Mouse (Mus musculus): Measurements from ENCODE around the gene Acer1. TPM values are rescaled to one million over a fixed set of nuclear protein-coding genes. Genes with fewer than 3 reads are reported as not detected.
"Not testable (repeated sequence)": the region's sequence is repeated elsewhere in the genome, so short reads cannot be mapped to it uniquely, and the experiment has no call there.

Acer1 gene
- polyA plus RNA-seq, 1 experiment, result not detected

DNA sequence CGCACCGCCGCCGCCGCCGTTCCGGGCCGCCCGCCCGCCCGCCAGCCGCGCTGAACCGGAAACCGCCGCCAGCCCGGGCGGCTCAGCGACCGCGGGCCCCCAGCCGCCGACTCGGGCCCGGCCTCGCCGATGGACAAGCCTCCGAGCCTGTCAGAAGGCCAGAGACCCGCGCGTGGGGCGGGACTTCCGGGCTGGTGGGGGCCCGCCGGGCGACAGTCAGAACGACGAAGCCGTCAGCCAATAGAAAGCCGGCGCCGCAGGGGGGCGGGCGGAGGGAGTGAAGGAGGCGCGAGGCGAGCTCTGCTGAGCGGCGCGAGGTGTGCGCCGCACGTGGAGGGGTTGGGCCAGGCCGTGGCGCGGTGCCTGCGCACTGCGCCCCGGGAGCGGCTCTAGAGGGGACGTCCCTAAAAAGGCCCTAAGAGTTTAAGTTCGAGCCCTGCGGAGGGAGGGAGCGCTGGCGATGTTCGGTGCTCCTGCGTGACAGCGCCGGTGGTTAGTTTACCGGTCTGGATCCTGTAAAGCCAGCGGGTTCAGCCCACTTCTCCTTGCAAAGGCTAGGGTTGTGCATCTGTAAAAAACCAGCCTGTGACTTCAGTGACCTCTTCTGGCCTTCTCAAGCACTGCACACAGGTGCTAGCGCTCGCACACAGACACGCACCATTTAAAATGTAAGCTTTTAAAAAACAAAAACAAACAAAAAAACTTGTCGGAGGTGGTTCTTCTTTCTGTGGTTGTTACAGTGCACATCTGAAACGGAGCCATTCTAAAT lies 46.4 kb downstream of the Acer1 start, which contains the start of gene Mllt1:
TSS of gene Mllt1 (minus strand) at position 53 of the 769 bp plus-strand sequence.
- Histone ChIP-seq H3K27ac (replicated peaks; ENCODE audit: low read depth, low read length) (no peak within 1 kb of the TSS), H3K4me3 (ENCODE audit: insufficient read depth, low read depth, low read length) (peak within 1 kb of the TSS; percentile 87), H3K4me1 (ENCODE audit: control insufficient read depth, insufficient read depth, insufficient read length, low read length) (peaks cover 7% of the 10 kb centered on the region; the same call in 1 of the 2 replicates)

DNA sequence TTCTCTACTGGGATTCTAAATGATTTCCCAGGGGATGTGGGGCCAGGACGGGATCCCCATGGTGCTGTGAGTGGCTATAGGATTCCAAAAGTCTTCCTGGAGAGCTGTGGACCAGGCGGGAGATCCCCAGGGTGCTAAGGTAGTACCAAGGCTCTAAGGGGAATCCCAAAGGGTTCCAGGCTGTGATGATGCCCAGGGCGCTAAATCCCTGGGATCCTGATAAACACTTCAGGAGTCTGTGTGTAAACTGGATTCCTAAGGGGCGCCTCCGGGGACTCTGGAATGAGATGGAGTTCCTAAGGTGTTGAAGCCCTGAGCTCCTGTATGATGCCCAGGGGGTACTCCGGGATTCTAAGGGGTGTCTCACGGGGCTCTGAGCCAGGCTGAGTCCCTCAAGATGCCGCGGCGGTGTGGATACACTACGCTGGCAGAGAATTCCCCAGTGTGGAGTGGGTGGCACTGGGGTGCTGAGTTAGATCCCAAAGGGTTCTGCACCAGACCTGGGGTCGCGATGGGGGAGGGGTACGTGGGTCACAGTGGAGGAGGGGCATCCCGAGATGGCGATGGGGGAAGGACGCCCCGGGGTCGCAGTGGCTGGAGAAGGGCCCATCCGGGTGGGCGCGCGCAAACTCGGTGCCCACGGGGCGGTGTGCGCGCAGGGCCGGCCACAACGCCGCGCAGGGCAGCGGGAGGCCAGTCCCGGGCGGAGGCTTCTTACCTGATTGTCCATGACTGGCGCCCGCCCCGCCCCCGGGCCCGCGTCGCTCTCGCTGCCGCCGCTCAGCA lies 47.2 kb downstream of the Acer1 start:
- peak overlapping the region; percentile 87 for H3K4me3 ChIP-seq (ENCODE audit: insufficient read depth, low read depth, low read length)
- H3K4me1 ChIP-seq (ENCODE audit: control insufficient read depth, insufficient read depth, insufficient read length, low read length), result peaks cover 7% of the 10 kb centered on the region; the same call in 1 of the 2 replicates
- H3K27ac ChIP-seq (replicated peaks; ENCODE audit: low read depth, low read length), result no peak overlapping the region

DNA sequence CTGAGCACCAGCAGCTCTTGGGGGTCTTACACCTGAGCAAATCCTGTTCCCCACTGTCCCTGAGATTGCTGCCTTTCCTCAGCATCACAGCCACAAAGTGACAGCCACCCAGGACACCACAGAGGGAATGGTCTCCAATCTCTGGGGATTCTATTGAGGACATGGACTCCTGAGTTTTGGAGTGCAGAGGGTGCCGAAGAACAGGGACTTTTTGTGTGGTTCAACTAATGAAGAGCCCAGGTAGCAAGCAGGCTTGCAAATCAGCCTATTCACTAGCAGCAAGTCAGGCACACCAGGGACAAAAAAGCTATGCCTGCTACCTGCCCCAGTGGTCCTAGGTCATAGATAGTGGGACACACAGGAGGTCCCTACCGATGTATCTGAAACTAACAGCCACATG lies 48.5 kb downstream of the Acer1 start:
- Histone ChIP-seq H3K4me3 (ENCODE audit: insufficient read depth, low read depth, low read length) (no peak overlapping the region), H3K4me1 (ENCODE audit: control insufficient read depth, insufficient read depth, insufficient read length, low read length) (peaks cover 7% of the 10 kb centered on the region; the same call in 1 of the 2 replicates), H3K27ac (replicated peaks; ENCODE audit: low read depth, low read length) (no peak overlapping the region)

DNA sequence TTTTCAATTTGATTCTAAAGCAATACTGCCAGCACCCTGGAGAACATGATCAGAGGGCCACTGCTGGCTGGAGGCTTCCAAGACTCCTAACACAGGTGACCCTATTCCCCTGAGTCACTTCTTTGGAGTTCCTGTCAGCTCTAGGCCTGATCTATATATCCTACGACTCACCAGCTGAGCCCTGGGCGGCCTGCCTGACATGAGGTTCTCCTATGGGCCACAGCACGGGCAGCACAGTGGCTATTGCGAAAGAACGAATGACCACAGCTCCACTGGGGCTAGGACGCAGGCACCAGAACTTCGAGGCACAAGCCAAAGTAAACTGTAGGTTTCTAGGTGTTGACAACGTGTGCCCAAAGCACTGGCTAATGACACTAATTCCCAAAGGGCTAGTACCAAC lies 51.9 kb downstream of the Acer1 start:
- no peak overlapping the region for H3K4me3 ChIP-seq (ENCODE audit: insufficient read depth, low read depth, low read length)
- H3K27ac ChIP-seq (replicated peaks; ENCODE audit: low read depth, low read length), result no peak overlapping the region
- peaks cover 7% of the 10 kb centered on the region; the same call in 1 of the 2 replicates for H3K4me1 ChIP-seq (ENCODE audit: control insufficient read depth, insufficient read depth, insufficient read length, low read length)

DNA sequence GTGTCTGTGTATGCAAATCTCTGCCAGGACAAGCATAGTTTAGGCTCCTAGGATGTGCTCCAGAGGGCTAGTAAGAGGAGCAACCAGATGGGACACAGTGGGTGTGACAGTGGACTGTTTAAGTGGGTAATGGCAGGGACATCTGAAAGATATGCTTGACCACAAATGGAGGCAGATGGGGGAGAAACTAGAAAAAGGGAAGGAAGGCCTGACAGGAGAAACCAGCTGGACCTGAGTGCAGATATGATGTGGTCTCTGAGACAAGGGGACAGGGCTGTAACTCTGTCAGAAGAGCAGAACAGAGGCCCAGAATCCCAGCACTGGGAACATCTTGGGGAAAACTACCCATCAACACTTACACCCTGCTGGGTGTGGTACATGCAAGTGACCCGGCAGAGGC lies 52.4 kb downstream of the Acer1 start:
- no peak overlapping the region for H3K4me3 ChIP-seq (ENCODE audit: insufficient read depth, low read depth, low read length)
- peaks cover 4% of the 10 kb centered on the region; the same call in 1 of the 2 replicates for H3K4me1 ChIP-seq (ENCODE audit: control insufficient read depth, insufficient read depth, insufficient read length, low read length)
- H3K27ac ChIP-seq (replicated peaks; ENCODE audit: low read depth, low read length), result no peak overlapping the region

DNA sequence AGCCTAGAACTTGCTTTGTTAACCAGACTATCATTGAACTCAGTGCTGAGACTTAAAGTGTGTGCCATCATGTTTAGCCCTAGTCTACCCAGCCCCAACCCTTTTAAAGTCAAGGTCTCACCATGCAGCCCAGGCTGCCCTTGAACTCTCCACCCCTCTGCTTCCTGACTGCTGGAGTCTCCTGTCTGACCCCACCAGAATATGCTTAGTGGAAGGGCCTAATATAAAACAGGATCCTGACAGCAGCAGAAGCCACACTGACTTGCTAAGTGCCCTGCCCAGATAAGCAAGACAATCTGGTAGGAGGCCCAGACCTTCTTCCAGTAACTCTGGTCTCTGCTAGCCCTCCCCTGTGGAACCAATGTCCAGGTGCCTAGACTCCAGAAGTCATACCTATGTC lies 52.8 kb downstream of the Acer1 start:
- no peak overlapping the region for H3K27ac ChIP-seq (replicated peaks; ENCODE audit: low read depth, low read length)

GRCm38 (mm10) chr17:56925998-56926397 lies 55.9 kb downstream of the Acer1 start:
- no peak overlapping the region for H3K27ac ChIP-seq (replicated peaks; ENCODE audit: low read depth, low read length)
- no peak overlapping the region for H3K4me3 ChIP-seq (ENCODE audit: insufficient read depth, low read depth, low read length)
- H3K4me1 ChIP-seq (ENCODE audit: control insufficient read depth, insufficient read depth, insufficient read length, low read length), result no peaks in the 10 kb centered on the region

More for the DNA sequence above, 52.8 kb downstream of the Acer1 start:
- H3K4me1 ChIP-seq (ENCODE audit: control insufficient read depth, insufficient read depth, insufficient read length, low read length), result no peaks in the 10 kb centered on the region
- no peak overlapping the region for H3K4me3 ChIP-seq (ENCODE audit: insufficient read depth, low read depth, low read length)

DNA sequence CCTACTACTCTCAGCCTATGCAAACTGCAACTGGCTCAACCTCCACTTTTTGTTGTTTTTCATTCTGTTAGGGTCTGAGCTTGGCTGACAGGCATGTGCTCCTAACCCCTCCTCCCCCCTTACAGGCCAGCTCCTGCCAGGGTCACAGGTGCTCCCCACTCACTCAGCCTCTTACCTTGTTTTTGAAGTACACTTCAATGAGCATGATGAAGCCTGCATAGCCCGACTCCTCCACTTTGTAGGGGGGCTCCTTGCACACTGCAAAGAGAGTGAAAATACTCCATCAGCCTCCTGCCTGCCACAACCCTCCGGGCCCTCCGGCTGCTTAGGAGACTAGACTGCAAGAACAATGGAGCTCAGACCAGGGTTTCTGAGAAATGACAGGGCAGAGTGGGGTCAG lies 62.2 kb downstream of the Acer1 start:
- Histone ChIP-seq H3K27ac (replicated peaks; ENCODE audit: low read depth, low read length) (no peak overlapping the region), H3K4me1 (ENCODE audit: control insufficient read depth, insufficient read depth, insufficient read length, low read length) (no peaks in the 10 kb centered on the region), H3K4me3 (ENCODE audit: insufficient read depth, low read depth, low read length) (no peak overlapping the region)

GRCm38 (mm10) chr17:56917166-56917565 lies 64.8 kb downstream of the Acer1 start:
- no peak overlapping the region for H3K27ac ChIP-seq (replicated peaks; ENCODE audit: low read depth, low read length)
- no peak overlapping the region for H3K4me3 ChIP-seq (ENCODE audit: insufficient read depth, low read depth, low read length)
- H3K4me1 ChIP-seq (ENCODE audit: control insufficient read depth, insufficient read depth, insufficient read length, low read length), result peaks cover 2% of the 10 kb centered on the region; the same call in 1 of the 2 replicates

- peaks cover 2% of the 10 kb centered on the region; the same call in 1 of the 2 replicates for H3K4me1 ChIP-seq (ENCODE audit: control insufficient read depth, insufficient read depth, insufficient read length, low read length)
- H3K4me3 ChIP-seq (ENCODE audit: insufficient read depth, low read depth, low read length), result no peak overlapping the region
- H3K27ac ChIP-seq (replicated peaks; ENCODE audit: low read depth, low read length), result no peak overlapping the region
These were observed 68.5 kb downstream of the Acer1 start for GRCm38 (mm10) chr17:56913444-56913843.

- H3K4me3 ChIP-seq (ENCODE audit: insufficient read depth, low read depth, low read length), result no peak overlapping the region
- no peak overlapping the region for H3K27ac ChIP-seq (replicated peaks; ENCODE audit: low read depth, low read length)
- peaks cover 2% of the 10 kb centered on the region; the same call in 1 of the 2 replicates for H3K4me1 ChIP-seq (ENCODE audit: control insufficient read depth, insufficient read depth, insufficient read length, low read length)
These were observed 68.9 kb downstream of the Acer1 start for GRCm38 (mm10) chr17:56913023-56913422.

DNA sequence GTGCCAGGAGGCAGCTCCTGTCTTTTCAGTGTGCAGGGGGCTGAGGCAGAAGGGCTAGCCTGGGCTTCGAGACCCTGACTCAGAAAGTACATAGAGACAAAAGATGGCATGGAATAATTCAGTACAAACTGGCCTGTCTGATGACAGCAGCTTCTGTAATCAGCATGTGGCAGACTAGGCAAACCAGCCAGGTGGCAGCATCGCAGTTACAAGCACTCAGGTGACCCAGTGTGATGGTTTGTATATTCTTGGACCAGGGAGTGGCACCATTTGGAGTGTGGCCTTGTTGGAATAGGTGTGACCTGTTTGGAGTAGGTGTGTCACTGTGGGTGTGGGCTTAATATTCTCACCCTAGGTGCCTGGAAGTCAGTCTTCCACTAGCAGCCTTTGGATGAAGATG lies 72.2 kb downstream of the Acer1 start:
- not testable (repeated sequence) for H3K4me3 ChIP-seq (ENCODE audit: insufficient read depth, low read depth, low read length); H3K27ac ChIP-seq (replicated peaks; ENCODE audit: low read depth, low read length); H3K4me1 ChIP-seq (ENCODE audit: control insufficient read depth, insufficient read depth, insufficient read length, low read length)

GRCm38 (mm10) chr17:56907887-56908286 lies 74.0 kb downstream of the Acer1 start:
- H3K4me1 ChIP-seq (ENCODE audit: control insufficient read depth, insufficient read depth, insufficient read length, low read length), result no peaks in the 10 kb centered on the region; the same call in 1 of the 2 replicates
- H3K27ac ChIP-seq (replicated peaks; ENCODE audit: low read depth, low read length), result no peak overlapping the region
- no peak overlapping the region for H3K4me3 ChIP-seq (ENCODE audit: insufficient read depth, low read depth, low read length)

GRCm38 (mm10) chr17:56907096-56907495 lies 74.8 kb downstream of the Acer1 start:
- H3K4me3 ChIP-seq (ENCODE audit: insufficient read depth, low read depth, low read length), result no peak overlapping the region
- no peaks in the 10 kb centered on the region; the same call in 1 of the 2 replicates for H3K4me1 ChIP-seq (ENCODE audit: control insufficient read depth, insufficient read depth, insufficient read length, low read length)
- H3K27ac ChIP-seq (replicated peaks; ENCODE audit: low read depth, low read length), result no peak overlapping the region

- no peaks in the 10 kb centered on the region; the same call in 1 of the 2 replicates for H3K4me1 ChIP-seq (ENCODE audit: control insufficient read depth, insufficient read depth, insufficient read length, low read length)
- H3K4me3 ChIP-seq (ENCODE audit: insufficient read depth, low read depth, low read length), result no peak overlapping the region
- no peak overlapping the region for H3K27ac ChIP-seq (replicated peaks; ENCODE audit: low read depth, low read length)
These were observed 75.8 kb downstream of the Acer1 start for GRCm38 (mm10) chr17:56906166-56906565.

Measured in brown adipose tissue, adult 24 weeks (tissue).